ENCODE assay signal across 13 mouse cellular contexts in genomic region chr1:107993013-107993412, GRCm38 (mm10).
"Had no signal": no experiment of that assay in that cellular context is flagged by ENCODE, and none has a peak within 500 bp of the region (broad histone marks: within the 10 kb centered on the region; RNA-seq: fewer than 3 reads in every experiment).

No protein-coding gene starts in this region.

- H3K9me3 ChIP-seq: limb, embryonic 12.5 days; liver, embryonic 13.5 days; neural tube, embryonic 12.5 days had no signal

- H3K27me3 ChIP-seq: limb, embryonic 12.5 days; liver, embryonic 13.5 days; neural tube, embryonic 12.5 days had no signal

- H3K9ac ChIP-seq: limb, embryonic 12.5 days; liver, embryonic 13.5 days; liver, postnatal 0 days; neural tube, embryonic 12.5 days had no signal

- H3K27ac ChIP-seq: layer of hippocampus, adult 2 months; limb, embryonic 12.5 days; liver, embryonic 13.5 days; neural tube, embryonic 12.5 days; stomach, postnatal 0 days had no signal

- H3K36me3 ChIP-seq: limb, embryonic 12.5 days; liver, embryonic 13.5 days; neural tube, embryonic 12.5 days had no signal

- H3K4me2 ChIP-seq: limb, embryonic 12.5 days; liver, embryonic 13.5 days; neural tube, embryonic 12.5 days had no signal

- DNase-seq: kidney, adult 2 months; kidney, postnatal 25 days; liver; liver, embryonic 13.5 days; liver, postnatal 0 days; lung, postnatal 36 days; midbrain, embryonic 14.5 days; thymus, postnatal 4 days had no signal

- H3K4me3 ChIP-seq: layer of hippocampus, adult 2 months; limb, embryonic 12.5 days; liver, embryonic 13.5 days; neural tube, embryonic 12.5 days had no signal

- H3K4me1 ChIP-seq: limb, embryonic 12.5 days; liver, embryonic 13.5 days; neural tube, embryonic 12.5 days had no signal

- ATAC-seq: liver, postnatal 0 days; lung, postnatal 0 days had no signal
